Mouse (Mus musculus) C2C12 (cell line): ENCODE results near the gene Cetn3.

ENCODE experiments used
- CEBPB ChIP-seq: IDR thresholded peaks from one replicate; pipeline ENCODE4 v1.6.1; 2011; ENCODE audit warnings: low read depth, mild to moderate bottlenecking, control low read depth, moderate library complexity
- CTCF ChIP-seq: IDR thresholded peaks from one replicate; pipeline ENCODE4 v1.5.1; 2011; ENCODE audit not compliant: control insufficient read depth, insufficient read depth, insufficient read length
- FOSL1 ChIP-seq: IDR thresholded peaks from one replicate; pipeline ENCODE4 v1.8.0; 2011; ENCODE audit warnings: mild to moderate bottlenecking, low read length; ENCODE audit not compliant: poor library complexity, insufficient read depth, severe bottlenecking
- MAX ChIP-seq: IDR thresholded peaks from one replicate; pipeline ENCODE4 v1.6.1; 2011; ENCODE audit warnings: mild to moderate bottlenecking, control low read depth
- MYOD1 ChIP-seq: IDR thresholded peaks from one replicate; pipeline ENCODE4 v1.6.1; 2011; ENCODE audit warnings: low read depth; ENCODE audit not compliant: control insufficient read depth, insufficient read length
- MYOG ChIP-seq: IDR thresholded peaks from one replicate; pipeline ENCODE4 v1.6.1; 2011; ENCODE audit not compliant: control insufficient read depth, insufficient read length; ENCODE audit errors: extremely low read depth
- USF1 ChIP-seq: IDR thresholded peaks from one replicate; pipeline ENCODE4 v1.6.1; 2011; ENCODE audit warnings: low read depth, mild to moderate bottlenecking, control low read depth, moderate library complexity

GRCm38 (mm10) chr13:81744092-81744396 lies 38.8 kb upstream of the Cetn3 start:
- no peak for TF ChIP-seq CTCF
- TF ChIP-seq USF1: no peak
- no peak for TF ChIP-seq CEBPB
- TF ChIP-seq MYOD1: no peak
- no peak for TF ChIP-seq MAX
- TF ChIP-seq FOSL1: no peak
- TF ChIP-seq MYOG: no peak
